Mouse (Mus musculus): Measurements from ENCODE around the gene Ero1lb.
A peak's percentile ranks its signal among the peaks of the same experiment; 100 is the strongest.
"Not testable (repeated sequence)": the region's sequence is repeated elsewhere in the genome, so short reads cannot be mapped to it uniquely, and the experiment has no call there.

The Ero1lb gene

DNA sequence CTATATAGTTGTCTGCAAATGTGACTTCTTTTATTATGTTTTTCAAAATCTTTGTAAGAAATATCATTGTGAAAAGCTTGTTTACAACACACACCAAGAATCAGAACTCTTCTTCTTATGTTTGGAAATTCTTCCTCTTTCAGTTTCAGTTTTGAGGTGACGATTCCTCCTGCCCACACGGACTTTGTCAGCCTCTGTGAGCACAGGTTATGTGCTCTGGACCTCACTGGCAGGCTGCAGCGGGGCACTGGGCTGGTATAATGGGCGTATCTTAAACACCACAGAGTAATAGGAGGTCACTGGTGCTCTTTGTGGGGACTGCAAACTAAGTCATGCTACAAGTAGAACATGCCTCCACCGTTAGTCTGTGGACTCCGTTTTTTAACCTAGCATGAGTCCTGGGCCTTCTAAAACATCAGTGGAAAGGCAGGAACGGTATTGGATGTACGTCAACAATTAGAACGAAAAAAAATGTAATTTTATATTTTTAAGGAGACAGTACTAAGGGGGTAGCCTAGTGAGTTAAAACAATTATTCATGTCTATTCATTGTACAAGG, 9.4 kb downstream of the Ero1lb start:
- DNase-seq = no peak

DNA sequence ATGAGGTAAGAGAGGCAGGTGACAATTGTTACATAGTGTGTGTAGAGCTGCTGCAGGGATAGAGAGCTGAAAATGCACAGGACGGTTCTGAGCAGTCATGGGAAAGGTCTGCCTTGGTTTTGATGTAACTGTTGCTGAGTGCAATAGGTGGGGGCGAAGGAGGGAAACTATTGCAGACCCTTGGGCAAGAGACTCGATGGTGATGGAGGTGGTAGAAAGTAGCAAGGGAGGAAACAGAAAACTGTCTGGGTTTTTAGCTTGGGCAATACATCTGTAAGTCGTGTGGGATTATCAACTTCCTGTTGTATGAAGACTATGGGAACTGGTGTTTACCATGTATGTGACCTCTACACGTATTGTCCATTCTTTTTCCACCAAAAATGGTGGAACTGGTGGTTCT, 12.5 kb downstream of the Ero1lb start:
- DNase-seq = no peak

DNA sequence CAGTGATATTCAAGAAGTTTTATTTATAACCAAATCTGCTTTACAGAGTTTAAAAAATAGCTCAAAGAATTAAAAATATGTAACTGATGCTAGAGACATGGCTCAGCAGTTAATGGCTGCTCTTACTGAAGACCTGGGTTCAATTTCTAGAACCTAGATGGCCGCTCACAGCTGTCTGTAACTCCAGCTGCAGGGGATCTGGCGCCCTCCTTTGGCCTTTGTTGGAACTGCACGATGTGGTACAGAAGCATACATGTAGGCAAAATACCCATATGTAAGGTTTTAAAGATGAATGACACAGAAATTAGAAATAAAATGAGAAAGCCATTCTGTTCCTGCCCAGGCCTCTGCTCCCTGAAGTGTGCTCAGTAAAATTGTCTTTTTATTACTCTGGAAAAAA, 23.3 kb downstream of the Ero1lb start:
- DNase-seq = peak; percentile 78 to 79

DNA sequence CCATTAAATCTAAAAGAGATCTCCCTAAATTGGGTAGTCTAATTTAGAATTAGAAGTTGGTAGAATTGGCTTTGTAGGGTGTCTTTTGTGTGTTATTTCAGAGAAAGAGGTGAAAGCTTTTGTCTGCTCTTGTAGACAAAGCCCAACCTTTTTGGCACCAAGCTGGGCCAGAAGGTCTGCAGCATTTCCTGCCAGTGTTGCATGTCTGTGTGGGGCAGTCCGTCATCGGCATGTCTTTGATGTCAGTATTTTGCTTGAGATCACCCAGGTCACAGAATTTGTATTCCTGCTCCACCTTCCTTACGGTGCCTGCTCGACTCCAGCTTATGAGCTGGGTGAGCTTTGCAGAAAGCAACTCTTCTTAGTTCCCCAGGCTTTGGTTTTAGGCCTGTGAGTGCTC, 31.4 kb downstream of the Ero1lb start:
- DNase-seq = not testable (repeated sequence)

DNA sequence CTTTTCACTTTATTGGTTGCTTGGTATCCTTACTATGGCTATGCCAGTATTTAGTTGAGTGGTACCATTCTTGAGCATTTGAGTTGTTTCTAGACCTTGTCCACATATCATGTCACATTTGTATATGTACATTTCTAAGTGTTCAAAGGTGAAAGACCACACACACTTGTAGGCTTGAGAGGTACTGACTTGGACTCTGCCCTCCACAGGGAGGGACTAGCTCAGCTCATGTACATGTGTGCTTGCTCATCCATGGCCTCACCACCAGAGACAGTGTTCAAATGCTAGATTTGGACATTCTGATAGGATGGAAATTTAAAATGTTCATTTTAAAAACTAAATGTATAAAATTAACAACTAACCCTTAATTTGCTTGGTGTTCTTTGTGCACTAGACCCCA, 44.5 kb downstream of the Ero1lb start:
- DNase-seq = not testable (repeated sequence)

DNA sequence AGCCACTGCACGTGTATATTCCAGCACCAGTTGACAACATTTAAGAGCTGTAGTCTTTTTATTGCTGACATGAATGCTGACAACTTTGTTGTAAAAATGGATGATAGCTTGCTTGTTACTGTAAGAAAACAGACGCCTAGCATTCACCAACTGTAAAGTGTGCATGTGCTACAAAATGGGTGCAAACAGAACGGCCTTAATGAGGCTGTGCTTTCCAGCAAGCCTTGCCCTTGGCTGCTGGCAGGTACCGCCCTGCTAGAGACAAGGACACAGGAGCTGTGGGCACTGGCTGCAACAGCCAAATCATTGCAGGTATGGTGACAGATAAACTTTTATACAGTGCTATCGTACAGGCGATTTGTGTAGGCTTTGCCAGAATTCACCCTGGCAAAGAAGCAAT, 48.4 kb downstream of the Ero1lb start:
- DNase-seq = not testable (repeated sequence)

DNA sequence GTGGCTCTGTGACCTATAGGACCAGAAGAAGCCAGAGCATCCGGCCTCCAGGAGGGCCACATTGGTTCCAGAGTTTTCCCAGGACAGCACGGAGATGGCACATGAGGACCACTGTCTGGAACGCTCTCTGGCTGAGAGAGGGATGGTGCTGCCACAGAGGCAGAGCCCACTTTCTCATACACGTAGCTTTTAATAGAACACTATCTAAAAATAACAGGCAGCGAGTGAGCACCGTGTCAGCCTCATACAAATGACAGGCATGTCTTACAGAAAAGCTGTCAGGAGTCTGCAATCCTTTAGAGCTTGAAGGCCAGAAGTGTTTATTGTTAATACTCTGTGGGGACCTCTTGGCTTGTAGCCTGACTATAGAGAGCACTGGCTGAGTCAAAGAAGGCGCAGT, 48.9 kb downstream of the Ero1lb start:
- not testable (repeated sequence) for DNase-seq

DNA sequence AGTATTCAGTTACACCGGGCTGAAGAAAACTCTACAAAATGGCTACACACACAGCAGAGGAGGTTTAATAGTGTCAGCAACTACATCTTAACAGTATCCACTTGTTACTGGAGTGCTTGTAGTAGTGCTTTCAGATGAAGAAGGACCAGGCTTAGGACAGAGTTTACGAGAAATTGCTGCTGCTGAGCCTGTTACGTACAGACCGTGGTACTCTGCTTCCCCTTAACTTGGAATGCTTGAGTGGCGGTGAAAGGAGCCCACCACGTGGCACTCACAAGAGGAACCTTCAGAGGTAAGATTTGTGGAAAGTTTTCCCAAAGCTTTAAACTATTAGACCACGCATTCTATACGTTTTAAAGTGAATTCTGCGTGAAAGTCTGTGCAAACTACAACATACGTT, 49.3 kb downstream of the Ero1lb start:
- not testable (repeated sequence) for DNase-seq

DNA sequence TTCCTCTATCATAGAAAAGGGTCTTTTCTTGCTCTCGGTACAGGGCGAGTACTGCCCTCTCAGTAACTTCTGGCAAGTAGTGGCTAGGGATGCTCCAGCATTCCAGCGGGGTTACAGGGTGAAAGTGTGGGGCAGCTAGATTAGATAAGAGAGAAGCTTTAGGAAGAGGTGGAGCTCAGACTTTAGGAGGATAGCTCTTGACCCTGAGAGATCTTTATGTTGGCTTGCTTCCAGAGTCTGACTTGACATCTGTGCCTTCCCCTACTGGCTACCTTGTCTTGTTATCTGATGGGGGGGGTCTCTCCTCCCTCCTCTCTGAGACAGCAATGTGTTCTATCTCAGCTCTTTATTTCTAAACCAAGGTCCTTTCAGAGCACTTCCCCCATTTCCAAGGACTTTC, 50.8 kb downstream of the Ero1lb start:
- DNase-seq = not testable (repeated sequence)

DNA sequence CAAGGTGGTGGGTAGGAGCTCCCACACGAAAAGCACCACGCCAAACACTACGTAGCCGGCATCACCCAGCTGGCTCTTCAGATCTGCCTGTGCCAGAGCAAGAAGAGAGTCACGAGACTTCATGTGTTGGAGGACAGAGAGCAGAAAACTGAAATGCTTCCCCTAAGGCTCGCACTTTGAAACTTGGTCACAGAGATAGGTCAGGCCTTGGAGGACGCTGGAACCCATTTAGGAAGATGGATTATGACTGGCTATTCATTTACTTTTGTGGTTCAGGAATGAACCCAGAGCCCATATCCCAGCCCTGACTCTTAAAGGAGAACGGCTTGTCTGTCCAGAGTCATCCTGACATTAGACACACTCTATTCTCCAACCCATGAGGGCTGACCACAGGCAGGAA, 54.1 kb downstream of the Ero1lb start:
- DNase-seq = not testable (repeated sequence)

DNA sequence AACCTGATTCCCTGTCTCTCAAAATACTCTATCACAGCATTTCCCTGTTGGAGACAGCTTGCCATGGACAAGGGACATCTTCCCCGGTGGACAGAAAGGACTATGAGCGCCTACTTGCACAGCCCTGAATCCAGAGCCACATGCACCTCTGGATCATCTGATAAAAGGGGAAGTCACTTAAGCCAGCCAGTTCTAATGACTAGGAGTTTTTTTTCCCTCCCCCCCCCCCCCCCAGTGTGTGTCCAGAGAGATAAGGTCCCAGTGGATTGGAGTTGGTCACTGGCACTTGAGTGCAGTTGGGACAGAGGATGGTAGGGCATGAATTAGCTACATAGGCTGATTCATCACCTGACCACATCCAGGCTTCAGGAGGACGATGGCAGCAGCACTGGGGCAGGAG, 60.4 kb downstream of the Ero1lb start:
- not testable (repeated sequence) for DNase-seq

DNA sequence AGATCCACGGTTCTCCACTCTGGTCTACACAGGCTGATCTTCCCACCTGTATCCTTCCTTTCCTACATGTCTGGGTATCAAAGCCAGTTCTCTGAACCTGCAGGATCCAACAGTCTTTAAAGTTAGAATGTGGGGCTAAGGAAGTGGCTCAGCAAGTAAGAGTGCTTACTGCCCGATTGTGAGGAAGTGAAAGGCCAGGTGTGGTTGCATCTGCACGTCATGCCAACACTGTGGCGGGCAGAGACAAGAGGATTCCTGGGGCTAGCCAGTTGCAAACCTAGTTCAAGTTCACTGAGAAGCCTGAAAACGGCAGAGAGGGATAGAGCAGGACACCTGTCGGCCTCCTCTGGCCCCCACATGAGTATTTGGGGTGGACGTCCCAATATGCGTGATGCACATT, 62.1 kb downstream of the Ero1lb start:
- DNase-seq = not testable (repeated sequence)

DNA sequence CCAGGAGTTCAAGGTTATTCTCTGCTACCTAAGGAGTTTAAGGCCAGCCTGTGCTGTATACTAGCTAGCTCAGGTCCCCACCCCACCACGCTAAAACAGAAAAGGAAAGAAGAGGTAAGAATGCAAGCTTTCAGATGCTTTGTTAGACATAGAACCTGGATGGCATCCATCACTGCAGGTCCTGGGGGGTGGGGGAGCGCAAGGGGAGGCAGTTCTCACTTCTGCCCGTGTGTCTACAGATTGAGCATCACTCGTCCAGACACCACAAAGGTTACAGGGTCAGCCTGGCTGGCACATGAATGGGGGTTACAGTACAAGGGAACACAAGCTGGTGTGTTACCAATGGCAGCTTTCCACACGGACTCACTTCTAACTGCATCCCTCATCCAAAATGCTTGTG, 62.5 kb downstream of the Ero1lb start:
- not testable (repeated sequence) for DNase-seq

DNA sequence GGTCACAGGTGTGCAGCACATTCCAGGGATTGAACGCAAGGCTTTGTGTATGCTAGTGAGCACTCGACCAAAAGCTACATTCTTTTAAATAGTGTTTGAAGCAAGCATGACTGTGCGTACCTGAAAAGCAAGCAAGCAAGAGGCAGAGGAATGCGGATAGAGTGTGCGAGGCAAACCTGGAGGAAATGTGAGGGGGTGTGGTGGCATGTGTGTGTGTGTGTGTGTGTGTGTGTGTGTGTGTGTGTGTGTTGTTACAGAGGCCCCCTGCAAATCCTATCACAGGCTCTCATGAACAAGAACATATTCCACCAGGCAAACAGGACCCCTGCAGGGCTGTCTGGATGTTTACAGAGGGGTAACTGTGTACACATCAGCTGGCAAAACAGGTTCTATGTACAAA, 64.6 kb downstream of the Ero1lb start:
- not testable (repeated sequence) for DNase-seq

DNA sequence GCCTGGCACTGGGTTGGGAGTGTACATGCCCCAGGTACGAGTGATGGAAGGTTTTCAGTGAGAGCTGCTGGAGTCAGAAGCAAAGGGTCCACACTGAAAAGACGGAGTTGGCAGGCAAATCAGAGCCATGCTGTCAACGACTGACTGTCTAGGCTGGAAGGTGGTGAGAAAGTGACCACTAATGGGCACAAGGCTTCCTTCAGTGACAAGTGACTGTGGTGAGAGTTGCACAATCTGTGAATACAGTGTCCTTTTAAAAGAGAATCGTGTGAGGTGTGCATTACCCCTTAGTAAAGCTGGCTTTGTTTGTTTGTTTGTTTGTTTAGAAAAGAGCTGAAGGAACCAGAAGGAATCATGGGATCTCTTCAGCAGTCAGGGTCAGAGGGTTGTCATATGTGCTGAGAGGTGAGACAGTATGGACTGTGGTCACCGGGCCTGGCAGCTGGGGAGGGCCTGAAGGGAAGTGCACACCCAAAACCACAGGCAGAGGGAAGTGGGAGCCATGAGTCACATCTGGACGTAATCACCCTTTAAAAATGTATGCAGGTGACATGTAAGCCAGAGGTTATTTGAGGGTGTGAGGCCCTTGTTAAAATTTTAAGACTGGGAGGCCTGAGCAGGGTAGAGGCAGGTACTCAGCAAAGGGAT, 69.4 kb downstream of the Ero1lb start:
- DNase-seq = not testable (repeated sequence)

DNA sequence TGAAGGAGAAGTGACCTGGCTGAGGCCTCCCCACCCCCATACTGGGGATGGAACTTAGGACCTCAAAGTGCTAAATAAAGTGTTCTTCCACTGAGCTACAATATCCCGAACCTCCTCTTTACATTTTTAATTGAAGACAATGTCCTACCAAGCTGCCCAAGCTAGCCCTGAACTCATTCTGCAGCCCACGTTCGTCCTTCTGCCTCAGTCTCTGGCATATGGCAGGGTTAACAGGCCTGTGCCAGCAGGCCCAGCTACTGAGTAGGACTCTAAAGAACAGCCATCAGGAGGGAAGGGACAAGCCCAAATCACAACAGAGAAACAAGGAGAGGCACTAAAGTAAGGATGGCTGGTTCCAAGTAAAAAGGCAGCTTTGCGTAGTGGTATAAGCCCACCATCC, 77.1 kb downstream of the Ero1lb start:
- not testable (repeated sequence) for DNase-seq

DNA sequence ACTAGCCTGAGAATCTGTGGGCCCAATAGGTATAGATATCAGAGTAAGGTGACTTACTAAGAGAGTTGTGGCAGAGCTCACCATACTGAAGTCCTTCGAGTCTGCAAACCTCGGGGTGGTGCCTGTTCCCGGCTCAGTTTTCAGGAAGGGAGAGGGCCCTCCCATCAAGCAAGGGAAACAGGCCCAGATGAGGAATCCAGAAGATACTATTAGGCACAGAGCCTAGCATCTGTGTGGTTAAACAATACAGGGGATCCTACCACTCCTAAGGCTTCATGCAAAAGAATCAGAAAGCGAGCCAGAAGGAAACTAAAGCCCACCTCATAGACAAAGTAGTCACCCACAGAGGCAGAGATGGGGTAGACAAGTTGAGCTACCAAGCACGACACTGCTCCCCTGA, 81.0 kb downstream of the Ero1lb start:
- DNase-seq = not testable (repeated sequence)

DNA sequence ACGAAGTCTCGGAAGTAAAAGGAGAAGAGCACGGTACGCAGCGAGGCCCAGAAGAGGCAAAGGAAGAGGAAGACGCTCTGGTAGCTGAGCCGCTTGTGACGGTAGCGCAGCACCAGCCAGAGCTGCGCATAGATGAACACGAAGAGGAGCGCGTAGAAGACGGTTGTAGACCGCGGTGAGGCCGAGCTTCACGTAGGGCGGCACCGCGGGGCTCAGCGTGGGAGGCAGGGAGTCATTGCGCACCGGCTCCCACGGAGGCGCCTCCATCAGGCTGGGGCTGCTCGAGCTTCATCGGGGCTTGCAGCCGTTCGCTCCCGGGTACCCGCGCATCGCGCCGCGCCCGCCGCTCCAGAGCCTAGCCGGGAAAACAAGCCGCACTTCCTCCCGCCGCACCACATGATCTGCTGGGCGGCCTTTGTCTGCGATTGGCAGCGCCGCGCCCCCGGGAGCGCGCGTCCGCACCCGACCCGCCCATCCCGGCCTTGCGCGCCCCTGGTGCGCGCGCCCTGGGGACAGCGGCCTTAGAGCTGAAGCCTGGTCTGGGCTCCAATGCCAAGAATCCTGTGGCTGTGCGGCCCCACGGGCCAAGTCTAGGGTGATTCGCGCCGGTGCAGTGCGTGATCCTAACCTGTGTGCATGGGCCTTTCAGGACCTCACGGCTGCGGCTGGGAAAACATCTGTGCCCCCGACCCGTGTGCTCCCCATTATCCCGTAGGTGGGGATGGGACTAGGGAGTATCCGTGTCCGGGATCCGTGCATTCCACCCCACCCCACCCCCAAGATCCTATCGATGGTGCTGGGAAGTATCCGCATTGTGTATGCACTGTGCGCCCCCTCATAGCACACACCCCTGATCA, 84.6 kb downstream of the Ero1lb start:
- peak; percentile 77 to 87 for DNase-seq

DNA sequence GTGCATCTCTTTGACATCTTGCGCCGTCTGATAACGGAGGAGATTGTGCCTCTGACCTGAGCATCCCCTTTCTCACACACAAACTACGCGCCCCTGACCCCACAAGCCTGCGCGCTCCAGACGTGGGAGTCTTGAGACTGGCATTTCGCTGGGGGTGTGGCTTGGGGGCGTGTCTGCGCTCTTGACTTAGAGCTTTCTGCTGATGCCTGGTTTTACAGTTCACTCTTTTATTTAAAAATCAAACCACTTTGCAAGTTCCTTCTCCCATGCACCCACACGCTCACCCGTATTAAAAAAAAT, 85.2 kb downstream of the Ero1lb start:
- DNase-seq = peak; percentile 80 to 85

Data from kidney, postnatal 4 days (tissue).